Mouse (Mus musculus) hindbrain, embryonic 11.5 days (tissue): ENCODE data around the gene Mrps27. TPM values are rescaled to one million over a fixed set of nuclear protein-coding genes. Genes with fewer than 3 reads are reported as not detected.
A peak's percentile ranks its signal among the peaks of the same experiment; 100 is the strongest.

Experiments
- ATAC-seq: fragments of 200-750 bp; cut with Nextera tagmentation; 2 replicates; pipeline ENCODE4 v1.8.0; 2017; ENCODE audit warnings: mild to moderate bottlenecking, moderate TSS enrichment, moderate library complexity; ENCODE audit not compliant: low FRiP score
- DNase-seq: peaks from one replicate; pipeline ENCODE4 v3.0.0-alpha.2; 2015; ENCODE audit warnings: low spot score
- H3K27ac ChIP-seq: fragments of 300-500 bp; sonication (generic); 2 replicates; pipeline ENCODE4 v1.5.1; 2014; ENCODE audit warnings: mild to moderate bottlenecking, low read depth, low read length
- H3K27me3 ChIP-seq: fragments of 300-500 bp; sonication (generic); 2 replicates; pipeline ENCODE4 v1.6.1; 2014; ENCODE audit warnings: mild to moderate bottlenecking, low read length, moderate library complexity, mixed read lengths; ENCODE audit not compliant: control insufficient read depth, insufficient read depth
- H3K36me3 ChIP-seq: fragments of 300-500 bp; sonication (generic); 2 replicates; pipeline ENCODE4 v1.6.1; 2014; ENCODE audit warnings: mild to moderate bottlenecking, low read length, moderate library complexity, mixed read lengths; ENCODE audit not compliant: control insufficient read depth, insufficient read depth
- H3K4me1 ChIP-seq: fragments of 300-500 bp; sonication (generic); replicated peaks from 2 replicates; pipeline ENCODE4 v1.6.1; 2014; ENCODE audit warnings: low read length, mixed read lengths; ENCODE audit not compliant: control insufficient read depth, insufficient read depth
- H3K4me2 ChIP-seq: fragments of 300-500 bp; sonication (generic); replicated peaks from 2 replicates; pipeline ENCODE4 v1.6.1; 2014; ENCODE audit warnings: mild to moderate bottlenecking, low read depth, low read length
- H3K4me3 ChIP-seq: fragments of 300-500 bp; sonication (generic); 2 replicates; pipeline ENCODE4 v1.5.1; 2014; ENCODE audit warnings: low read depth, low read length
- H3K9ac ChIP-seq: fragments of 300-500 bp; sonication (generic); 2 replicates; pipeline ENCODE4 v1.6.1; 2014; ENCODE audit warnings: low read depth, low read length
- H3K9me3 ChIP-seq: fragments of 300-500 bp; sonication (generic); 2 replicates; pipeline ENCODE4 v1.6.1; 2016; ENCODE audit warnings: low read length; ENCODE audit not compliant: control insufficient read depth
- WGBS: fragments of 180-500 bp; shearing (Covaris S2); extraction: QIAGEN DNeasy Blood & Tissue Kit; methylation state at CpG from one replicate; pipeline ENCODE4 v1.1.7; 2014; 5-methylcytosine and 5-hydroxymethylcytosine counted together
- polyA plus RNA-seq: library from polyadenylated mRNA; unstranded; fragments of >200 nt; fragmentation: Nextera tagmentation; extraction: Ambion mirVana; gene quantifications from 2 replicates; pipeline ENCODE4 v1.2.1, GENCODE M21; 2014

The Mrps27 gene
- polyA plus RNA-seq, 1 experiment from 2014 or later: 55.6 TPM

- no peaks in the 10 kb centered on the region for H3K27me3 ChIP-seq
- DNase-seq: no peak
- 0 out of 2 replicates have a peak, but pooled peaks have one; percentile 28 for ATAC-seq
- H3K4me3 ChIP-seq: no peak overlapping the region
- H3K36me3 ChIP-seq: no peaks in the 10 kb centered on the region
- no peaks in the 10 kb centered on the region for H3K4me1 ChIP-seq
- H3K9me3 ChIP-seq: no peaks in the 10 kb centered on the region
- WGBS: 85% methylated on average over 12 of the region's 12 CpGs
- no peak overlapping the region for H3K9ac ChIP-seq
- no peak overlapping the region for H3K4me2 ChIP-seq
- H3K27ac ChIP-seq: no peak overlapping the region
These were observed 114.2 kb downstream of the Mrps27 start for GRCm38 (mm10) chr13:99458658-99459386.

GRCm38 (mm10) chr13:99459612-99460011, 115.0 kb downstream of the Mrps27 start:
- DNase-seq (no peak), ATAC-seq (no peak)
- Histone ChIP-seq H3K27ac (no peak overlapping the region), H3K27me3 (no peaks in the 10 kb centered on the region), H3K36me3 (no peaks in the 10 kb centered on the region), H3K9ac (no peak overlapping the region), H3K4me2 (no peak overlapping the region), H3K4me1 (no peaks in the 10 kb centered on the region), H3K4me3 (no peak overlapping the region), H3K9me3 (no peaks in the 10 kb centered on the region)
- WGBS: 94% methylated on average over 4 of the region's 4 CpGs

- Histone ChIP-seq H3K9ac (no peak overlapping the region), H3K4me3 (no peak overlapping the region), H3K4me1 (0 out of 2 replicates have a peak, but pooled peaks cover 4% of the 10 kb centered on the region), H3K27ac (no peak overlapping the region), H3K4me2 (no peak overlapping the region), H3K27me3 (no peaks in the 10 kb centered on the region), H3K9me3 (no peaks in the 10 kb centered on the region), H3K36me3 (no peaks in the 10 kb centered on the region)
- ATAC-seq: no peak
- WGBS: 95% methylated on average over 4 of the region's 4 CpGs
- DNase-seq: no peak
These were observed 117.3 kb downstream of the Mrps27 start for GRCm38 (mm10) chr13:99461886-99462285.

- no peaks in the 10 kb centered on the region for H3K9me3 ChIP-seq
- DNase-seq (no peak), ATAC-seq (no peak)
- 60% methylated on average over 4 of the region's 4 CpGs for WGBS
- no peak overlapping the region for H3K4me2 ChIP-seq
- no peak overlapping the region for H3K9ac ChIP-seq
- no peaks in the 10 kb centered on the region for H3K27me3 ChIP-seq
- no peaks in the 10 kb centered on the region for H3K36me3 ChIP-seq
- no peak overlapping the region for H3K4me3 ChIP-seq
- H3K4me1 ChIP-seq: 0 out of 2 replicates have a peak, but pooled peaks cover 4% of the 10 kb centered on the region
- H3K27ac ChIP-seq: no peak overlapping the region
These were observed 120.0 kb downstream of the Mrps27 start for GRCm38 (mm10) chr13:99464551-99464950.

Other genes starting within 250 kb of the Mrps27 start
- gene Zfp366, start 160.0 kb upstream of the Mrps27 start, polyA plus RNA-seq: 0.91 and 0.95 TPM in 2 replicates
- gene Ptcd2, start 81 bp upstream of the Mrps27 start, polyA plus RNA-seq: 51.9 and 56.8 TPM in 2 replicates
- 1,051 and 1,521 TPM in 2 replicates for gene Map1b, start 171.8 kb downstream of the Mrps27 start, polyA plus RNA-seq